Comparison of ENCODE assay signal across 12 mouse cellular contexts in genomic region chr13:101664010-101664409, GRCm38 (mm10).
DNase-seq lines count a peak whose midpoint lies in the region; ATAC-seq and TF ChIP-seq lines count a peak whose summit lies in the region.
"Had no signal": no experiment of that assay in that cellular context is flagged by ENCODE, and none has a peak within 500 bp of the region (broad histone marks: within the 10 kb centered on the region; RNA-seq: fewer than 3 reads in every experiment).

No protein-coding gene starts in this region.

- H3K9ac ChIP-seq in liver, embryonic 15.5 days, result no peak overlapping the region
- H3K9ac ChIP-seq in kidney, embryonic 16.5 days (replicated peaks; ENCODE audit: low read length), result no peak overlapping the region
- H3K9ac ChIP-seq: intestine, embryonic 15.5 days; midbrain, embryonic 12.5 days had no signal

- H3K36me3 ChIP-seq in spleen, adult 2 months (ENCODE audit: control insufficient read depth, insufficient read depth, low read length), result no peaks in the 10 kb centered on the region
- H3K36me3 ChIP-seq in liver, embryonic 15.5 days (replicated peaks), result no peaks in the 10 kb centered on the region
- H3K36me3 ChIP-seq in kidney, embryonic 16.5 days (ENCODE audit: insufficient read depth, low read length), result no peaks in the 10 kb centered on the region
- H3K36me3 ChIP-seq: forebrain, embryonic 10.5 days; intestine, embryonic 15.5 days; midbrain, embryonic 12.5 days had no signal

- 6% methylated on average over 5 of the region's 5 CpGs for WGBS in spleen, adult 2 months
- WGBS in bone marrow, adult 2 months, result 4% methylated on average over 5 of the region's 5 CpGs
- 12% methylated on average over 5 of the region's 5 CpGs for WGBS in liver, embryonic 15.5 days (ENCODE audit: insufficient replicate concordance)
- WGBS in kidney, embryonic 16.5 days, result 79% methylated on average over 5 of the region's 5 CpGs

- peak overlapping the region; percentile 19; the same call in 1 of the 2 replicates for H3K4me2 ChIP-seq in liver, embryonic 15.5 days
- H3K4me2 ChIP-seq in kidney, embryonic 16.5 days (replicated peaks; ENCODE audit: low read depth, low read length), result no peak overlapping the region
- H3K4me2 ChIP-seq: intestine, embryonic 15.5 days; midbrain, embryonic 12.5 days had no signal

- no peak for TF ChIP-seq CTCF in spleen, adult 2 months (IDR thresholded peaks at IDR 0.05; ENCODE audit: extremely low read depth, insufficient read depth, insufficient read length, insufficient replicate concordance)
- no peak for TF ChIP-seq CTCF in bone marrow, adult 2 months (IDR thresholded peaks at IDR 0.05; ENCODE audit: control insufficient read depth, insufficient read depth, low read length)

- no peaks in the 10 kb centered on the region for H3K9me3 ChIP-seq in liver, embryonic 15.5 days (replicated peaks)
- H3K9me3 ChIP-seq in kidney, embryonic 16.5 days (ENCODE audit: low read length), result peaks cover 4% of the 10 kb centered on the region
- H3K9me3 ChIP-seq: intestine, embryonic 15.5 days had no signal

- peak overlapping the region; percentile 16 for H3K27ac ChIP-seq in spleen, adult 2 months (ENCODE audit: insufficient read depth, low read length)
- peak overlapping the region; percentile 81; the same call in 1 of the 2 replicates for H3K27ac ChIP-seq in bone marrow, adult 2 months (ENCODE audit: control insufficient read depth, insufficient read depth, low read depth, low read length, poor library complexity)
- peak overlapping the region; percentile 30 for H3K27ac ChIP-seq in liver, embryonic 15.5 days (replicated peaks)
- H3K27ac ChIP-seq in kidney, embryonic 16.5 days (ENCODE audit: low read length), result no peak overlapping the region
- H3K27ac ChIP-seq: forebrain, embryonic 10.5 days; intestine, embryonic 15.5 days; midbrain, embryonic 12.5 days had no signal

- no peak overlapping the region for H3K4me3 ChIP-seq in spleen, adult 2 months (ENCODE audit: extremely low read depth, insufficient read depth, insufficient read length)
- H3K4me3 ChIP-seq in bone marrow, adult 2 months (replicated peaks; ENCODE audit: control insufficient read depth, low read depth, low read length), result peak overlapping the region; percentile 10
- no peak overlapping the region for H3K4me3 ChIP-seq in liver, embryonic 15.5 days (replicated peaks)
- H3K4me3 ChIP-seq in kidney, embryonic 16.5 days (ENCODE audit: low read length), result no peak overlapping the region
- H3K4me3 ChIP-seq: forebrain, embryonic 10.5 days; intestine, embryonic 15.5 days; midbrain, embryonic 12.5 days had no signal

- H3K4me1 ChIP-seq in spleen, adult 2 months (ENCODE audit: control insufficient read depth, insufficient read depth, insufficient read length), result peaks cover 22% of the 10 kb centered on the region
- H3K4me1 ChIP-seq in bone marrow, adult 2 months (ENCODE audit: control insufficient read depth, insufficient read depth, low read length), result peaks cover 2% of the 10 kb centered on the region; the same call in 1 of the 2 replicates
- H3K4me1 ChIP-seq in liver, embryonic 15.5 days (replicated peaks), result peaks cover 43% of the 10 kb centered on the region
- no peaks in the 10 kb centered on the region for H3K4me1 ChIP-seq in kidney, embryonic 16.5 days (ENCODE audit: insufficient read depth, low read length)
- H3K4me1 ChIP-seq: forebrain, embryonic 10.5 days; intestine, embryonic 15.5 days; midbrain, embryonic 12.5 days had no signal

- ATAC-seq in liver, embryonic 15.5 days (ENCODE audit: insufficient read depth), result no peak
- no peak for ATAC-seq in kidney, embryonic 16.5 days (ENCODE audit: low FRiP score, low TSS enrichment)
- ATAC-seq: intestine, embryonic 15.5 days had no signal

- TF ChIP-seq POLR2A in spleen, adult 2 months (IDR thresholded peaks at IDR 0.05; ENCODE audit: low read depth, low read length), result no peak
- no peak for TF ChIP-seq POLR2A in bone marrow, adult 2 months (IDR thresholded peaks at IDR 0.05; ENCODE audit: borderline replicate concordance, control insufficient read depth, low read depth, low read length)

- H3K27me3 ChIP-seq in spleen, adult 2 months (ENCODE audit: control insufficient read depth, insufficient read depth, low read length), result no peaks in the 10 kb centered on the region
- no peaks in the 10 kb centered on the region for H3K27me3 ChIP-seq in liver, embryonic 15.5 days
- no peaks in the 10 kb centered on the region for H3K27me3 ChIP-seq in kidney, embryonic 16.5 days (ENCODE audit: insufficient read depth, low read length)
- H3K27me3 ChIP-seq: intestine, embryonic 15.5 days; midbrain, embryonic 12.5 days had no signal

- peak; percentile 43 to 87 for DNase-seq in spleen, adult 2 months (ENCODE audit: low read depth in 1 of 2, low spot score in 2 of 2)
- DNase-seq in spleen, postnatal 14 days (ENCODE audit: low spot score in 2 of 2), result no peak
- peak; percentile 11 for DNase-seq in skeletal muscle tissue, adult 2 months (ENCODE audit: low read depth, low spot score)
- DNase-seq in cerebellum, postnatal 10 days, result no peak
- no peak for DNase-seq in gastrocnemius, postnatal 10 days
- DNase-seq: kidney, postnatal 4 days had no signal

Comparison
In these comparisons a context has a peak if more than half of its experiments do, and no peak if none do; other contexts are left out.
1. DNase-seq: peak in spleen, adult 2 months (2 of 2) and skeletal muscle tissue, adult 2 months (single experiment); none in spleen, postnatal 14 days (0 of 2), cerebellum, postnatal 10 days (0 of 2) and gastrocnemius, postnatal 10 days (single experiment).